Mouse (Mus musculus) midbrain, embryonic 16.5 days (tissue): ENCODE results near the gene Bcas3. TPM values are rescaled to one million over a fixed set of nuclear protein-coding genes. Genes with fewer than 3 reads are reported as not detected.

Experiments
- ATAC-seq: fragments of 200-750 bp; cut with Nextera tagmentation; 2 replicates; pipeline ENCODE4 v1.8.0; 2017; ENCODE audit warnings: moderate TSS enrichment
- H3K27ac ChIP-seq: fragments of 300-500 bp; sonication (generic); 2 replicates; pipeline ENCODE4 v1.5.1; 2014; ENCODE audit warnings: mild to moderate bottlenecking, low read length, mixed read lengths
- H3K27me3 ChIP-seq: fragments of 300-500 bp; sonication (generic); 2 replicates; pipeline ENCODE4 v1.6.1; 2014; ENCODE audit warnings: low read depth, low read length, mixed read lengths; ENCODE audit not compliant: control insufficient read depth, insufficient read depth
- H3K36me3 ChIP-seq: fragments of 300-500 bp; sonication (generic); 2 replicates; pipeline ENCODE4 v1.6.1; 2014; ENCODE audit warnings: mild to moderate bottlenecking, low read length, moderate library complexity, mixed read lengths; ENCODE audit not compliant: control insufficient read depth, insufficient read depth
- H3K4me1 ChIP-seq: fragments of 300-500 bp; sonication (generic); 2 replicates; pipeline ENCODE4 v1.6.1; 2014; ENCODE audit warnings: mild to moderate bottlenecking, low read length, mixed read lengths; ENCODE audit not compliant: control insufficient read depth, insufficient read depth
- H3K4me2 ChIP-seq: fragments of 300-500 bp; sonication (generic); 2 replicates; pipeline ENCODE4 v1.6.1; 2014; ENCODE audit warnings: mild to moderate bottlenecking, low read length, mixed read lengths
- H3K4me3 ChIP-seq: fragments of 300-500 bp; sonication (generic); 2 replicates; pipeline ENCODE4 v1.5.1; 2014; ENCODE audit warnings: low read depth, mild to moderate bottlenecking, low read length, moderate library complexity, mixed read lengths
- H3K9ac ChIP-seq: fragments of 300-500 bp; sonication (generic); 2 replicates; pipeline ENCODE4 v1.6.1; 2014; ENCODE audit warnings: low read depth, low read length, mixed read lengths
- H3K9me3 ChIP-seq: fragments of 300-500 bp; sonication (generic); replicated peaks from 2 replicates; pipeline ENCODE4 v1.6.1; 2014; ENCODE audit warnings: mild to moderate bottlenecking, low read length, mixed read lengths; ENCODE audit not compliant: control insufficient read depth, poor library complexity, severe bottlenecking
- WGBS: fragments of 180-500 bp; shearing (Covaris S2); extraction: QIAGEN DNeasy Blood & Tissue Kit; methylation state at CpG from one replicate; pipeline ENCODE4 v1.1.7; 2014; 5-methylcytosine and 5-hydroxymethylcytosine counted together
- polyA plus RNA-seq: library from polyadenylated mRNA; unstranded; fragments of >200 nt; fragmentation: Nextera tagmentation; extraction: Ambion mirVana; gene quantifications from 2 replicates; pipeline ENCODE4 v1.2.1, GENCODE M21; 2015

The Bcas3 gene
- polyA plus RNA-seq, 1 experiment from 2014 or later = 33.3 TPM

GRCm38 (mm10) chr11:85766811-85767210, 413.8 kb downstream of the Bcas3 start:
- no peak overlapping the region for H3K9ac ChIP-seq
- no peaks in the 10 kb centered on the region for H3K36me3 ChIP-seq
- 0 out of 2 replicates have a peak, but pooled peaks cover 5% of the 10 kb centered on the region for H3K4me1 ChIP-seq
- no peak overlapping the region for H3K4me3 ChIP-seq
- no peak overlapping the region for H3K4me2 ChIP-seq
- H3K27me3 ChIP-seq = no peaks in the 10 kb centered on the region
- H3K9me3 ChIP-seq = no peaks in the 10 kb centered on the region
- no peak for ATAC-seq
- H3K27ac ChIP-seq = no peak overlapping the region
- WGBS = 17% methylated on average over 6 of the region's 6 CpGs

GRCm38 (mm10) chr11:85769740-85770139, 416.8 kb downstream of the Bcas3 start:
- ATAC-seq = no peak
- Histone ChIP-seq H3K9me3 (no peaks in the 10 kb centered on the region), H3K4me3 (no peak overlapping the region), H3K4me2 (no peak overlapping the region), H3K27ac (no peak overlapping the region), H3K4me1 (0 out of 2 replicates have a peak, but pooled peaks cover 5% of the 10 kb centered on the region), H3K27me3 (no peaks in the 10 kb centered on the region), H3K36me3 (no peaks in the 10 kb centered on the region), H3K9ac (no peak overlapping the region)
- WGBS = 77% methylated on average over 2 of the region's 2 CpGs

GRCm38 (mm10) chr11:85773391-85773790, 420.4 kb downstream of the Bcas3 start:
- Histone ChIP-seq H3K4me1 (no peaks in the 10 kb centered on the region), H3K4me2 (no peak overlapping the region), H3K27ac (no peak overlapping the region), H3K4me3 (no peak overlapping the region), H3K9ac (no peak overlapping the region), H3K36me3 (no peaks in the 10 kb centered on the region), H3K9me3 (no peaks in the 10 kb centered on the region), H3K27me3 (no peaks in the 10 kb centered on the region)
- ATAC-seq = no peak
- 78% methylated on average over 4 of the region's 4 CpGs for WGBS

- no peak overlapping the region for H3K9ac ChIP-seq
- ATAC-seq = no peak
- WGBS = 86% methylated on average over 6 of the region's 6 CpGs
Observed at GRCm38 (mm10) chr11:85774707-85775106, 421.7 kb downstream of the Bcas3 start.

GRCm38 (mm10) chr11:85775492-85775891, 422.5 kb downstream of the Bcas3 start:
- no peaks in the 10 kb centered on the region for H3K9me3 ChIP-seq
- H3K9ac ChIP-seq = no peak overlapping the region
- no peak overlapping the region for H3K27ac ChIP-seq
- no peak for ATAC-seq
- H3K4me3 ChIP-seq = no peak overlapping the region
- no peaks in the 10 kb centered on the region for H3K4me1 ChIP-seq
- WGBS = 71% methylated on average over 7 of the region's 7 CpGs
- no peaks in the 10 kb centered on the region for H3K27me3 ChIP-seq
- H3K36me3 ChIP-seq = no peaks in the 10 kb centered on the region
- no peak overlapping the region for H3K4me2 ChIP-seq

More at GRCm38 (mm10) chr11:85774707-85775106, 421.7 kb downstream of the Bcas3 start:
- Histone ChIP-seq H3K4me3 (no peak overlapping the region), H3K27ac (no peak overlapping the region), H3K36me3 (no peaks in the 10 kb centered on the region), H3K4me2 (no peak overlapping the region), H3K27me3 (no peaks in the 10 kb centered on the region), H3K4me1 (no peaks in the 10 kb centered on the region), H3K9me3 (no peaks in the 10 kb centered on the region)

GRCm38 (mm10) chr11:85776861-85777360, 423.9 kb downstream of the Bcas3 start:
- 74% methylated on average over 7 of the region's 7 CpGs for WGBS
- Histone ChIP-seq H3K27ac (no peak overlapping the region), H3K27me3 (no peaks in the 10 kb centered on the region), H3K4me2 (no peak overlapping the region), H3K36me3 (no peaks in the 10 kb centered on the region), H3K9ac (no peak overlapping the region), H3K4me3 (no peak overlapping the region), H3K4me1 (no peaks in the 10 kb centered on the region), H3K9me3 (no peaks in the 10 kb centered on the region)
- no peak for ATAC-seq

- no peaks in the 10 kb centered on the region for H3K27me3 ChIP-seq
- no peaks in the 10 kb centered on the region for H3K4me1 ChIP-seq
- H3K4me2 ChIP-seq = no peak overlapping the region
- WGBS = 93% methylated on average over 2 of the region's 2 CpGs
- no peaks in the 10 kb centered on the region for H3K9me3 ChIP-seq
- H3K4me3 ChIP-seq = no peak overlapping the region
- H3K36me3 ChIP-seq = no peaks in the 10 kb centered on the region
- no peak for ATAC-seq
- H3K9ac ChIP-seq = no peak overlapping the region
- no peak overlapping the region for H3K27ac ChIP-seq
Observed at GRCm38 (mm10) chr11:85777950-85778349, 425.0 kb downstream of the Bcas3 start.

GRCm38 (mm10) chr11:85780303-85780702, 427.3 kb downstream of the Bcas3 start:
- Histone ChIP-seq H3K9ac (no peak overlapping the region), H3K4me2 (no peak overlapping the region), H3K9me3 (no peaks in the 10 kb centered on the region), H3K27ac (no peak overlapping the region), H3K4me3 (no peak overlapping the region), H3K36me3 (no peaks in the 10 kb centered on the region), H3K4me1 (no peaks in the 10 kb centered on the region), H3K27me3 (no peaks in the 10 kb centered on the region)
- WGBS = 67% methylated on average over 4 of the region's 4 CpGs
- no peak for ATAC-seq

- ATAC-seq = no peak
- Histone ChIP-seq H3K27me3 (no peaks in the 10 kb centered on the region), H3K9me3 (no peaks in the 10 kb centered on the region), H3K9ac (no peak overlapping the region), H3K4me3 (no peak overlapping the region), H3K4me2 (no peak overlapping the region), H3K4me1 (no peaks in the 10 kb centered on the region), H3K27ac (no peak overlapping the region), H3K36me3 (no peaks in the 10 kb centered on the region)
- WGBS = 82% methylated on average over 3 of the region's 3 CpGs
Observed at GRCm38 (mm10) chr11:85786113-85786718, 433.2 kb downstream of the Bcas3 start.
